Mouse (Mus musculus): Measurements from ENCODE around the gene Clpp. TPM values are rescaled to one million over a fixed set of nuclear protein-coding genes. Genes with fewer than 3 reads are reported as not detected.

Gene Clpp
- polyA plus RNA-seq, 1 experiment from 2014 or later = 62.7 TPM

DNA sequence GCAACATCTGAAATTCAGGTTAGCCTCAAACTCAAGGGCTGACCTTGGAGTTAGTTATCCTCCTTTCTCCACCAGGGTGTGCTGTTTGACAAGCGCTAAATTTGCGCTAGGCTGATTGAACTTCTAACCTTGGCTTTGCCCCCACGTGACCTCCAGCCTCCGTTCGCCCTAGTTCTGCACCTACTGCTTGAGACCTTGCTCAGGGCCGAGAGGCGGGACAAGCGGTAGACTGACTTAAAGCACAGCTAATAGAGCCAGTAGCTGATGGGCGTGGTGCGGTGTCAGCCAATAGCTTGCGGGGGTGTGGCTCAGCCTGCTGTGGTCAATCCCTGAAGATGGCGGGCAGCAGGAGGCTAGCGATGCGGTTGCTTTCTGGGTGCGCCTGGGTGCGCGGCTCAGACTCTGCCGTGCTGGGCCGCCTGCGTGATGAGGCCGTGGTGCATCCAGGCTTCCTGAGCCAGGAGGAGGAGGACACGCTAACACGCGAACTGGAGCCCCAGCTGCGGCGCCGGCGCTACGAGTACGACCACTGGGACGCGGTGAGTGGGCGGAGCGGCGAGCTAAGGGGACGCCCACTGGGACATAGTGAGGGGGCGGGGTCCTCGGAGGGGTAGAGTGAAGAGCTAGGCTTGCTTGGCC lies 7.0 kb downstream of the Clpp start, which contains the start of gene Alkbh7:
TSS of gene Alkbh7 (plus strand) at position 311 of the 639 bp plus-strand sequence.
- Histone ChIP-seq H3K27ac (ENCODE audit: low read length) (peak within 1 kb of the TSS; percentile 64; the same call in 1 of the 2 replicates), H3K36me3 (ENCODE audit: control insufficient read depth, insufficient read depth) (peaks cover 25% of the 10 kb centered on the region), H3K4me2 (ENCODE audit: low read depth, low read length) (peak within 1 kb of the TSS; percentile 94), H3K4me1 (ENCODE audit: control insufficient read depth, low read depth, low read length) (peaks cover 10% of the 10 kb centered on the region), H3K27me3 (ENCODE audit: control insufficient read depth, insufficient read depth, low read depth, low read length) (no peaks in the 10 kb centered on the region), H3K4me3 (ENCODE audit: low read depth, low read length) (peak within 1 kb of the TSS; percentile 89), H3K9me3 (replicated peaks; ENCODE audit: control insufficient read depth, low read length) (no peaks in the 10 kb centered on the region), H3K9ac (ENCODE audit: low read depth, low read length) (peak within 1 kb of the TSS; percentile 75)
- peak; percentile 100 for ATAC-seq (ENCODE audit: low read depth)
- WGBS (ENCODE audit: insufficient replicate concordance) = under 1% methylated on average over 38 of the region's 38 CpGs

DNA sequence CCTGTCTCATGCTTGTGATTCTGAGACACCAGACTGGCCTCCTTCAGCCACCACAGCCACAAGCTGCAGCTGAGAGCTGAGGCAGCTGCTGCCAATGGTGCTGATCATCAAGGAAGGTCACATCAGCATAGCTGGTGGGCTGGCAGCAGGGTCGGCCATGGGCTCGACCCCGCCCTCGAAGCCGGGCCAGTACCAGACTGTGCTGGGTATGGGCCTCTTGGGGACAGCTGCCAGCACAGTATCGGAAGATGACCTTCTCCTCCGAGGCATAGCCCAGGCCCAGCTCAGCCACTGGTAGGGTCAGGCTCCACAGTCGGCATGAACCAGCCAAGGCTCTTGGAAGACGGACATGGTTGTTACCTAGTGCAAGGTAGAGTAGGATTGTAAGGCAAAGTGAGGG lies 9.3 kb downstream of the Clpp start:
- H3K36me3 ChIP-seq (ENCODE audit: control insufficient read depth, insufficient read depth) = peaks cover 27% of the 10 kb centered on the region
- WGBS (ENCODE audit: insufficient replicate concordance) = 89% methylated on average over 9 of the region's 9 CpGs
- H3K4me1 ChIP-seq (ENCODE audit: control insufficient read depth, low read depth, low read length) = peaks cover 20% of the 10 kb centered on the region

DNA sequence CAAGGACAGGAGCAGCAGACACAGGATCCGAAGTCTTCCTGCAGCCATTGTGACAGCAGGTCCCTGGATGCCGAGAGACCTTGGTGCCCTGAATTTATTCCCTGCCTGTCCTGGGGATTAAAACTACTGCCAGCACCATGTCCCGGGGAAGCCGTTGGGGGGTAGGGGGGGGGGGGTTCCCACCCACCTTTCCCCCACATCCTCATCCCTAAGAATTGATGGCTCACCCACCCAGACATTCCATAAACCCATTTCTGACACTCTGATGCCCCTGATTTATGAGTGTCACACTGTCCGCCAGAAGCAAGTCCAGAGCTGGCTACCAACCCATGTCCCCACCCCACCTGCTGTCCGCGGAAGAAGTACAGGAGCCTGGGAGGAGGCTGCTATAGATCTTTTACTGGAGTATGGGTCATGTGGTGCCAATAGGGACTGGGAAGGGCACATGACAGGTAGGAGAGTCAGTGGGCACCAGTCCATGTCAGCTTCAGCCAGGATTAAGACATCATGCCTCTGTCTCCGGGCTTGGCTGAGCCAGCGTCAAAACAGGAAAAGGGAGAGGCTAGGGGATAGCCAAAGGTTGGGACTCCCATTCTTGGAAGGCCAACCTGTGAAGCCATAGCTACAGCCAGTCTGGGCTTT lies 10.0 kb downstream of the Clpp start, which contains the start of gene Pspn:
TSS of gene Pspn (minus strand) at position 51 of the 642 bp plus-strand sequence.
- ATAC-seq (ENCODE audit: low read depth) = no peak

More for the DNA sequence above, 9.3 kb downstream of the Clpp start:
- Histone ChIP-seq H3K27me3 (ENCODE audit: control insufficient read depth, insufficient read depth, low read depth, low read length) (no peaks in the 10 kb centered on the region), H3K4me3 (ENCODE audit: low read depth, low read length) (no peak overlapping the region), H3K9me3 (replicated peaks; ENCODE audit: control insufficient read depth, low read length) (no peaks in the 10 kb centered on the region), H3K4me2 (ENCODE audit: low read depth, low read length) (no peak overlapping the region), H3K27ac (ENCODE audit: low read length) (no peak overlapping the region), H3K9ac (ENCODE audit: low read depth, low read length) (no peak overlapping the region)
- no peak for ATAC-seq (ENCODE audit: low read depth)

DNA sequence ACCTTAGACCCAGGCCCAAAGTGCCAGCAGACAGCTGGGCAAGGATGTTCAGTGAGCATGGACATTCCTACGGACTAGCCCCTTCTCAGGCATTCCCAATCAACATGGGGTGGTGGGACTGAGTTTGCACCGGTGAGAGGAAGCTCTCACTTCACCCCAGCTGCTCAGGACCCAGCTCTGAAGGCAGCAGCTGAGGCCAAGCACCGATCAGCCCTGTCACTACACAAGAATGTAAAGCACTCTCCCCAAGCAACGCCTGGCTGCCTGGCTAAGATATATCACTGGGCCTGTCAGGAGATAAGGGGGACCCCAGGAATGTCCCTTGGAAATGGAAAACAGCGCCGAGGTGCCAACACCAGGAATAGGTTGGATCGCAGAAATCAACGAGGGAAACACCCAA lies 11.1 kb downstream of the Clpp start:
- no peak overlapping the region for H3K4me3 ChIP-seq (ENCODE audit: low read depth, low read length)
- no peaks in the 10 kb centered on the region for H3K27me3 ChIP-seq (ENCODE audit: control insufficient read depth, insufficient read depth, low read depth, low read length)
- H3K9ac ChIP-seq (ENCODE audit: low read depth, low read length) = no peak overlapping the region
- ATAC-seq (ENCODE audit: low read depth) = no peak
- H3K4me1 ChIP-seq (ENCODE audit: control insufficient read depth, low read depth, low read length) = peaks cover 24% of the 10 kb centered on the region
- H3K9me3 ChIP-seq (replicated peaks; ENCODE audit: control insufficient read depth, low read length) = no peaks in the 10 kb centered on the region
- H3K4me2 ChIP-seq (ENCODE audit: low read depth, low read length) = no peak overlapping the region
- H3K36me3 ChIP-seq (ENCODE audit: control insufficient read depth, insufficient read depth) = peaks cover 32% of the 10 kb centered on the region
- 55% methylated on average over 8 of the region's 8 CpGs for WGBS (ENCODE audit: insufficient replicate concordance)
- H3K27ac ChIP-seq (ENCODE audit: low read length) = no peak overlapping the region

More for the DNA sequence above, 10.0 kb downstream of the Clpp start, which contains the start of gene Pspn:
- H3K4me3 ChIP-seq (ENCODE audit: low read depth, low read length) = no peak within 1 kb of the TSS
- no peak within 1 kb of the TSS for H3K9ac ChIP-seq (ENCODE audit: low read depth, low read length)
- peaks cover 28% of the 10 kb centered on the region for H3K36me3 ChIP-seq (ENCODE audit: control insufficient read depth, insufficient read depth)
- H3K27me3 ChIP-seq (ENCODE audit: control insufficient read depth, insufficient read depth, low read depth, low read length) = no peaks in the 10 kb centered on the region
- H3K9me3 ChIP-seq (replicated peaks; ENCODE audit: control insufficient read depth, low read length) = no peaks in the 10 kb centered on the region
- peaks cover 24% of the 10 kb centered on the region for H3K4me1 ChIP-seq (ENCODE audit: control insufficient read depth, low read depth, low read length)
- 77% methylated on average over 9 of the region's 9 CpGs for WGBS (ENCODE audit: insufficient replicate concordance)
- H3K27ac ChIP-seq (ENCODE audit: low read length) = no peak within 1 kb of the TSS
- H3K4me2 ChIP-seq (ENCODE audit: low read depth, low read length) = no peak within 1 kb of the TSS

DNA sequence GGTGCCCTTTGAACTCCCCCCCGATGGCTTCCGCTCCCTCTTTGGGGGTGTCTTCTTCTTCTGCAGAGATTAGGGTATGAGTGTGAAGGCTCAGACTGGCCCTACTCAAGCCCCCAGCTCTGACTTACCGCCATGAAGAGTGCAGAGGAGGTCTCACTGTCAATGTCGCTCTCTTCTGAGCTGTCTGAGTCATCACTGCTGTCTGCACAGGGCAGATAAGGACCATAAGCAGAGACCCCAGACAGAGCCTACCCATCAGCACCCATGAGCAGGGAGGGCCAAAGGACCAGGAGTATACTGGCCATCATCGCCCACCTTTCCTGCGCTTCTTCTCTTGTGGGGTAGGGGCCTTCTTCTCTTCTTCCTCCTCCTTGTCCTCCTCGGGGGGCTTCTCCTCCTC lies 13.9 kb downstream of the Clpp start:
- Histone ChIP-seq H3K9ac (ENCODE audit: low read depth, low read length) (no peak overlapping the region), H3K4me3 (ENCODE audit: low read depth, low read length) (no peak overlapping the region), H3K4me2 (ENCODE audit: low read depth, low read length) (no peak overlapping the region), H3K9me3 (replicated peaks; ENCODE audit: control insufficient read depth, low read length) (no peaks in the 10 kb centered on the region), H3K36me3 (ENCODE audit: control insufficient read depth, insufficient read depth) (peaks cover 50% of the 10 kb centered on the region), H3K4me1 (ENCODE audit: control insufficient read depth, low read depth, low read length) (peaks cover 16% of the 10 kb centered on the region), H3K27ac (ENCODE audit: low read length) (no peak overlapping the region), H3K27me3 (ENCODE audit: control insufficient read depth, insufficient read depth, low read depth, low read length) (no peaks in the 10 kb centered on the region)
- WGBS (ENCODE audit: insufficient replicate concordance) = 53% methylated on average over 7 of the region's 7 CpGs
- peak; percentile 69 for ATAC-seq (ENCODE audit: low read depth)

DNA sequence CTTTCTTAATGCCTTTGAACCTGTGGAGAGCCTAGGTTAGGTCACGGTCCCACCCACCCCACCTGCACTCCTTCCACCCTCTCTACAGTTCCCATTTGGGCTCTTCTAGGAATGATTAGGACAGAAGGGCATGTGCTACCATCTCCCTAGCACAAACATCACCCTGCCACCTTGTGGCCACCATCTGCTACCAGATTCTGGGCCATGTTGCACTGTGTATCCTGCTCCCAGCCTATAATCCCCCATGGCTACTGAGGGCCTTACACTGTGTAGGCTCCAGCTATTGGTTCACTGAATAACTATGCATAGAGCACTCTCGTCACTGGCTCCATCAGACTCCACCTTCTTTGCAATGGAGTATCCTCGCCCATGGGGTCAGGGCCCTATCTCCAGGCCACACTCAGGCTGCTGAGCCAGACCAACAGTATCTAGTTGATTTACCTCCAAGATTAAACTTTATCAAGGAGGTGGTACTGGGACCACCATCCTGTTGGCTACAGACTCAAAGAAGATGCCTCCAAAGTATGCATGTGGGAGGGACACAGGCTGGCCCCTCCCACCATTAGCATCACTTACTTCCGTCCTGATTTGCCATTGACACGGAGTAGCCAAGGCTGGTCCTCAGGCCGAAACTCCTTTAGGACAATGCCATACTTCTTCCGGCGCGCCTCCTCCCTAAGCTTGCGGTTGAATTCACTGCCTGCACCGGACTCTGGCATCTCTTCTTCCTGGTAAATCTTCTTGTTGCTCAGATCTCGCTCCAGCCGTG lies 17.2 kb downstream of the Clpp start:
- H3K9me3 ChIP-seq (replicated peaks; ENCODE audit: control insufficient read depth, low read length) = no peaks in the 10 kb centered on the region
- H3K27me3 ChIP-seq (ENCODE audit: control insufficient read depth, insufficient read depth, low read depth, low read length) = no peaks in the 10 kb centered on the region
- no peak overlapping the region for H3K4me2 ChIP-seq (ENCODE audit: low read depth, low read length)
- H3K4me1 ChIP-seq (ENCODE audit: control insufficient read depth, low read depth, low read length) = peaks cover 30% of the 10 kb centered on the region
- H3K36me3 ChIP-seq (ENCODE audit: control insufficient read depth, insufficient read depth) = peaks cover 50% of the 10 kb centered on the region
- no peak for ATAC-seq (ENCODE audit: low read depth)
- H3K27ac ChIP-seq (ENCODE audit: low read length) = no peak overlapping the region
- no peak overlapping the region for H3K4me3 ChIP-seq (ENCODE audit: low read depth, low read length)
- 83% methylated on average over 13 of the region's 13 CpGs for WGBS (ENCODE audit: insufficient replicate concordance)
- H3K9ac ChIP-seq (ENCODE audit: low read depth, low read length) = no peak overlapping the region

DNA sequence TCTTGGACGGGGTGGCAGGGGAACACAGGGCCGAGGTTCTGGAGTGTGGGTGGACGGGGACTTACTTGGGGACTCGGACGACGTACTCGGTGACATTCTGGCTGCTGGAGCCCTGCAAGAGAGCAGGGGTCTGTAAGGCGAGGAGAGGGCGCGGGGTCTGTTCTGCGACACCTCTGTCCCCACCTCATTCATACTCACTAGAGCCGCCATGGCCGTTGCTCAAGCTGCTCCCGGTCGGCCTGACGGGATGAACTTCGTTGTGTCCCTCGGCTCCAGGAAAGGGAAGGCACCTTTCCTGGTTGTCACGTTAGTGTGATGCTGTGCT lies 20.8 kb downstream of the Clpp start:
- H3K4me2 ChIP-seq (ENCODE audit: low read depth, low read length) = peak overlapping the region; percentile 82
- no peaks in the 10 kb centered on the region for H3K27me3 ChIP-seq (ENCODE audit: control insufficient read depth, insufficient read depth, low read depth, low read length)
- H3K27ac ChIP-seq (ENCODE audit: low read length) = peak overlapping the region; percentile 73
- peak overlapping the region; percentile 68 for H3K4me3 ChIP-seq (ENCODE audit: low read depth, low read length)
- peaks cover 21% of the 10 kb centered on the region for H3K4me1 ChIP-seq (ENCODE audit: control insufficient read depth, low read depth, low read length)
- WGBS (ENCODE audit: insufficient replicate concordance) = 0% methylated on average over 19 of the region's 19 CpGs
- peak overlapping the region; percentile 84 for H3K9ac ChIP-seq (ENCODE audit: low read depth, low read length)
- peaks cover 22% of the 10 kb centered on the region for H3K36me3 ChIP-seq (ENCODE audit: control insufficient read depth, insufficient read depth)
- ATAC-seq (ENCODE audit: low read depth) = peak; percentile 48
- H3K9me3 ChIP-seq (replicated peaks; ENCODE audit: control insufficient read depth, low read length) = no peaks in the 10 kb centered on the region

DNA sequence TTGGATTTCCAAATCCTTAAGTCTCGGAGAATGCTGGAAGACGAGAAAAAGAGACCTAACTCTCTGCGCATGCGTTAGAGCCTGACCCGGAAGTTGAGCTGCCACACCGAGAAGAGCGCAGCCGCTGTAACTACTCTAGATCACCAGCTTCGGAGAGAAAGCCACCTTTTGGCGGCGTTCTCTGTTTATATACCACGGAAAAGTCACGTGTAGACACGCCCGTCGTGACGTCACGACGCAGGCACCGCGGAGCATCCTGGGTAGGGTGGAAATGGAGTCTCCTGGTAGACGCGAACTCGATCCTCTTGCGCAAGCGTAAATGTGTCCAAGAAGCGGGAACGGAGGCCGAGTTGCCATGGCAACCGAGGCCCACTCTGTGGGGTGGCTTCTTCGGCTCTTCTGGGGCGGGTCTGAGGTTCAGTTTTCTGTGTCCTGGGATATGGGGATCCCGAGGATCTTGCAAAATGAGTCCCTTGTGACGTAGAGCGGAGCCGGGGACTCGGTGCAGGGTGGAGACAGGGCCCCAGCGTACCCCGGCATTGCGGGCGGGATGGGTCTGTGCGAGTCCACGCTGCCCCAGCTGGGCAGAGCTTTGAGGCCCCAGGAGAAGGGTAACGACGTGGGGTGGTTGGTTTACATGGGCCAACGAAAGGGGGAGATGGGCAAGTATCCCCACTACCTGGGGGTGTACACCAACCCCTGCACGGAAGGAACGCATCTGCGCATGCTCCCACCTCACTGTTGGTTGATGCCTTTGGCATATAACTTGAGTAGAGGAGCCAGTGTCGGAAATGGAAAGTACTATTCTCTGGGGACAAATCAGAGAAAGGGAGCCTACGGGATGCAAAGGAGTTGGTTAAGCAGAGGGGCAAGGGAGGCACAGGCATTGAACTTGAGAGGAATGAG lies 21.4 kb downstream of the Clpp start, which contains the start of the genes Gtf2f1 and Gm17949:
TSS of gene Gtf2f1 (minus strand) at position 53 of the 906 bp plus-strand sequence.
TSS of gene Gm17949 (plus strand) at position 234 of the 906 bp plus-strand sequence.
- H3K4me1 ChIP-seq (ENCODE audit: control insufficient read depth, low read depth, low read length) = peaks cover 21% of the 10 kb centered on the region
- H3K36me3 ChIP-seq (ENCODE audit: control insufficient read depth, insufficient read depth) = peaks cover 18% of the 10 kb centered on the region
- WGBS (ENCODE audit: insufficient replicate concordance) = under 1% methylated on average over 51 of the region's 51 CpGs
- peak within 1 kb of the TSS; percentile 82 for H3K4me2 ChIP-seq (ENCODE audit: low read depth, low read length)
- H3K9me3 ChIP-seq (replicated peaks; ENCODE audit: control insufficient read depth, low read length) = no peaks in the 10 kb centered on the region
- peak within 1 kb of the TSS; percentile 74 for H3K27ac ChIP-seq (ENCODE audit: low read length)
- peak within 1 kb of the TSS; percentile 84 for H3K9ac ChIP-seq (ENCODE audit: low read depth, low read length)
- ATAC-seq (ENCODE audit: low read depth) = peak; percentile 89
- H3K4me3 ChIP-seq (ENCODE audit: low read depth, low read length) = peak within 1 kb of the TSS; percentile 68
- H3K27me3 ChIP-seq (ENCODE audit: control insufficient read depth, insufficient read depth, low read depth, low read length) = no peaks in the 10 kb centered on the region

All from liver, embryonic 16.5 days (tissue).